Mouse (Mus musculus) forebrain, embryonic 11.5 days (tissue): Measurements from ENCODE around the gene Rab37. TPM values are rescaled to one million over a fixed set of nuclear protein-coding genes. Genes with fewer than 3 reads are reported as not detected.

Source experiments
- ATAC-seq: fragments of 200-750 bp; cut with Nextera tagmentation; replicated peaks from 2 replicates; pipeline ENCODE4 v1.8.0; 2017; ENCODE audit warnings: moderate TSS enrichment; ENCODE audit not compliant: low FRiP score
- DNase-seq: peaks from one replicate; pipeline ENCODE4 v3.0.0-alpha.2; 2017; ENCODE audit warnings: low spot score
- H3K27ac ChIP-seq: fragments of 300-500 bp; sonication (generic); 2 replicates; pipeline ENCODE4 v1.5.1; 2014; ENCODE audit warnings: low read depth, low read length
- H3K27me3 ChIP-seq: fragments of 300-500 bp; sonication (generic); 2 replicates; pipeline ENCODE4 v1.6.1; 2014; ENCODE audit warnings: mild to moderate bottlenecking, low read length, mixed read lengths; ENCODE audit not compliant: control insufficient read depth, insufficient read depth
- H3K36me3 ChIP-seq: fragments of 300-500 bp; sonication (generic); 2 replicates; pipeline ENCODE4 v1.6.1; 2014; ENCODE audit warnings: mild to moderate bottlenecking, low read length, moderate library complexity, mixed read lengths; ENCODE audit not compliant: control insufficient read depth, insufficient read depth
- H3K4me1 ChIP-seq: fragments of 300-500 bp; sonication (generic); replicated peaks from 2 replicates; pipeline ENCODE4 v1.6.1; 2014; ENCODE audit warnings: low read length, mixed read lengths; ENCODE audit not compliant: control insufficient read depth, insufficient read depth
- H3K4me2 ChIP-seq: fragments of 300-500 bp; sonication (generic); 2 replicates; pipeline ENCODE4 v1.6.1; 2014; ENCODE audit warnings: low read depth, mild to moderate bottlenecking, low read length, moderate library complexity, mixed read lengths; ENCODE audit not compliant: severe bottlenecking
- H3K4me3 ChIP-seq: fragments of 300-500 bp; sonication (generic); 2 replicates; pipeline ENCODE4 v1.5.1; 2014; ENCODE audit warnings: low read depth, low read length
- H3K9ac ChIP-seq: fragments of 300-500 bp; sonication (generic); 2 replicates; pipeline ENCODE4 v1.6.1; 2014; ENCODE audit warnings: low read length
- H3K9me3 ChIP-seq: fragments of 300-500 bp; sonication (generic); 2 replicates; pipeline ENCODE4 v1.6.1; 2016; ENCODE audit warnings: low read length, mixed read lengths; ENCODE audit not compliant: control insufficient read depth
- WGBS: fragments of 180-500 bp; shearing (Covaris S2); extraction: QIAGEN DNeasy Blood & Tissue Kit; methylation state at CpG from one replicate; pipeline ENCODE4 v1.1.7; 2014; 5-methylcytosine and 5-hydroxymethylcytosine counted together
- polyA plus RNA-seq: library from polyadenylated mRNA; unstranded; fragments of >200 nt; fragmentation: Nextera tagmentation; extraction: Ambion mirVana; gene quantifications from 2 replicates; pipeline ENCODE4 v1.2.1, GENCODE M21; 2014

Gene Rab37
- polyA plus RNA-seq, 1 experiment from 2014 or later = 0.98 TPM

DNA sequence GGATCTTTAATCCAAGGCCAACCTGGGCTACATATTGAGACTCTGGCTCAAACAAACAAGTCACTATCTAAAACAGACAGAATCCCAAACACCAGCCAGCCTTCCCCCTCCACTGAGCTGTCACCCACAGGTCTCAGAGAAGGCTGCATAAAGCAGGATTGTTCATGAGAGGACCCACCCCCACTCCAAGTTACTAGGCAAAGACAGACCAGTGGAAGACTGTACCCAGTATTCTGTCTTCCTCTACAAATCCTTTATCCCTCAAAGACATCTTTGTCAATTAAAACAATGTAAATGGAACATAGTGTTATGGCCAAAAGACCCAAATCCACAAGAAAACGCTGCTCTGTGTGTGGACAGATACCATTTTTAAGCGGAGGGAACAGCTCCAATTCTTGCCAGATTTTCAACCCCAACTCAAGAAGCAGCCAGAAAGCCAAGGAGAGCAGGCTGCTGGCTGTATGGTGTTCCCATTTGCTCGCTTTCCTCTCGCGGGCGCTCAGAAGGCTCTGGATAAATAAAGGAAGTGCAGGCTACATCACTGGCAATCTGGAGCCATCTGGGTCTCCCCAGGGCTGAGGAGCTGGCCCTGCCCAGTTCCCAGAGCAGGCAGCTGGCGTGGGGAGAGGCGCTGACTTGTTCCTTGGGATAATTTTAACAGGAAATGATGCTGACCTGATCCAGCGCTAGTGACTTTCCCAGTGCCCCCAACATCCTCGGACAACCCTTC lies 7.1 kb downstream of the Rab37 start:
- DNase-seq = no peak
- Histone ChIP-seq H3K36me3 (no peaks in the 10 kb centered on the region), H3K27ac (no peak overlapping the region), H3K9me3 (no peaks in the 10 kb centered on the region), H3K4me2 (no peak overlapping the region), H3K9ac (no peak overlapping the region), H3K27me3 (no peaks in the 10 kb centered on the region), H3K4me3 (no peak overlapping the region), H3K4me1 (no peaks in the 10 kb centered on the region)
- ATAC-seq = no peak
- WGBS = 62% methylated on average over 10 of the region's 10 CpGs

DNA sequence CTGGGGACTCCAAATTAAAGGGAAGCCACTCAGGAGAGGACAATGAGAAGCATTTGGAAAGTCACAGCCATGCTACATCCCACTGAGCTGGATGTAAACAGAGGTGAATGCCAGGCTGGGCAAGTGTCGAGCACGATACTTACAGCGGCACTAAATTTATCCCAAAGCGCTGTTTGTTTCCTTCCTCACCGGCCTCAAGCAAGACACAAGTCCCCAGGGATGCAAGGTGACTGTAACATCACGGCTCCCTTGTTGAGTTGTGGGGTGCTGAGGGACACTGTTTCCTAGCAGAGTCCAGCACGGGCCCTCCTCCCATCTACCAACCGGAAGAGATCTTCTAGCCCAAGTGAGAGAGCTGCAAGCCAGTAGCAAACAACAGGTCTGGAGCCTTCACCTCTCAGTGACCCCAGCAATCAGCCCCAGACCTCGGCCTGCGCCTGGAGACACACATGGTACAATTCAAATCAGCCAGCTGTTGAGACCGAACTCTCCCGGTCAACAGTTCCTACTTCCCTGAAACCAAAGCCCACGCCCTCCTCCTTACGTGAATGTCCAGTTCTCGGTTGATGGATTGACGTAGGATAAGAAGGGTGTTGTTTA lies 8.1 kb downstream of the Rab37 start:
- no peaks in the 10 kb centered on the region for H3K36me3 ChIP-seq
- no peak for ATAC-seq
- H3K27ac ChIP-seq = no peak overlapping the region
- no peak overlapping the region for H3K4me3 ChIP-seq
- no peak overlapping the region for H3K9ac ChIP-seq
- DNase-seq = no peak
- H3K27me3 ChIP-seq = no peaks in the 10 kb centered on the region
- WGBS = 72% methylated on average over 16 of the region's 16 CpGs
- no peaks in the 10 kb centered on the region for H3K9me3 ChIP-seq
- H3K4me2 ChIP-seq = no peak overlapping the region
- H3K4me1 ChIP-seq = no peaks in the 10 kb centered on the region

DNA sequence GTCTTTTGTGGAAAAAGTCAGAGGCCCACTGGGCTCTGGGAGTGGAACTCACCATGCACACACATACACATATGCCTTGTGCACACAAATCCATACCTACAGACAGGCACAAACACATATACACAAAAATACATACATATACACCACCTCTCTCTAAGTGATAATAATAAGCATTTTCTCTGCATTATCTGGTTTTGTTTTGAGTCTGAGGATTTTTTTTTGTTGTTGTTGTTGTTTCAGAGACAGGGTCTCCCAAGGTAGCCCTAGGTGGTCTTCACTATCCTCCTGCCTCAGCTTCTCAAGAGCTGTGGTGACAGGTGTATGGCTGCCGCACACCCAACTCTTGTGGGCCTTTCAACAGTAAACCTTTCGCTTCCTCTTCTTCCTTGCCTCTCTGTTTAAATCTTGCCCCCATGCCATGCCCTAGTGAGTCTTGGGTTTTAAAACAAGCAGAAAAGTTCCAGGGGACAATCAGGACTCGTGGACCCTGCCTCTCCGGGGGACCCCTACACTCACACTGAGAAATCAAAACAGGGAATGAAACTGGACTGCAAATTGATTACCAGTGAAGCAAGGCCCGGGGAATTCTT lies 8.9 kb downstream of the Rab37 start:
- no peak for DNase-seq
- H3K27ac ChIP-seq = no peak overlapping the region

DNA sequence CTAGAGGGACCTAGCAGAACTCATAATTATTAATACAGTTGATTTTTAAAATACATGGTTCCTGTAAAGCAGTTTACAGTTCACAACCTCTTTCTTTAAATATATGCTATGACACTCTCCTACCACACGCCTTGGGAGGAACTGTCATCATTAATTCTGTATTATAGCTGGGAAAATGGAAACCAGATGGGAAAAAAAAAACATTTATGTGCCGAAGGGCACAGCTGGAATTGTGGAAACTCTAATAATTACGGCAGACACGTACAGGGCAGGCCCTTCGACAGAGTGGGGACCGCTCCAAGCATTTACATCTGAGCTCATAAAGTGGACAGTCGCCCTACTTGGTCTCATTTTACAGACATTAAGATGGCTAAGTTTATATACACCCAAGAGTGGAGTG lies 9.5 kb downstream of the Rab37 start:
- H3K4me3 ChIP-seq = no peak overlapping the region
- no peak for DNase-seq
- H3K27ac ChIP-seq = no peak overlapping the region
- no peak for ATAC-seq
- 82% methylated on average over 7 of the region's 7 CpGs for WGBS
- H3K4me1 ChIP-seq = no peaks in the 10 kb centered on the region
- no peaks in the 10 kb centered on the region for H3K36me3 ChIP-seq
- H3K27me3 ChIP-seq = no peaks in the 10 kb centered on the region
- no peak overlapping the region for H3K4me2 ChIP-seq
- H3K9ac ChIP-seq = no peak overlapping the region
- no peaks in the 10 kb centered on the region for H3K9me3 ChIP-seq

More for the DNA sequence above, 8.9 kb downstream of the Rab37 start:
- no peak for ATAC-seq
- no peaks in the 10 kb centered on the region for H3K4me1 ChIP-seq
- no peaks in the 10 kb centered on the region for H3K9me3 ChIP-seq
- WGBS = 77% methylated on average over 5 of the region's 5 CpGs
- H3K4me2 ChIP-seq = no peak overlapping the region
- no peak overlapping the region for H3K9ac ChIP-seq
- no peaks in the 10 kb centered on the region for H3K36me3 ChIP-seq
- H3K4me3 ChIP-seq = no peak overlapping the region
- no peaks in the 10 kb centered on the region for H3K27me3 ChIP-seq

DNA sequence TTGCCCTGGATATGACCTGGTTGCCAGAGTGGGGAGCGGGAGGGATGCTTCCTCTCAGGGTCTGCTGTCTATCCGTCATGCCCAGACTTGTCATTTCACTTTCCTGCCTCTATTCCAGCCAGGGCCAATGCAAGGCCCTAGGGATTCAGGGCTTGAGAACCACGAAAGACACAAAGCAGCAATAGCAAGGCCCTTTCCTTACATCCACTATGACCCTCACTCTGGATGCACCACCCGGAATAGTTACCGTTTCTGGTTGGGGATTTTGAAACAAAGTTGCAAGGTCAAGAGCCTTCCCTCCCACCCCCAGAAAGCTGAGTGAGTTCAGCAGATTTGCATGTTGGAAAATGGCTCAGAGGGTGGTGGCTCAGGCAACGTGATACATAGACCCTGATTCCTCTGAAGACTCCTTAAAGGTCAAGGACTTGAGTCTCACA lies 10.4 kb downstream of the Rab37 start:
- no peak for ATAC-seq
- no peaks in the 10 kb centered on the region for H3K36me3 ChIP-seq
- WGBS = 63% methylated on average over 6 of the region's 6 CpGs
- no peak overlapping the region for H3K9ac ChIP-seq
- DNase-seq = no peak
- no peak overlapping the region for H3K4me3 ChIP-seq
- no peak overlapping the region for H3K4me2 ChIP-seq
- no peaks in the 10 kb centered on the region for H3K27me3 ChIP-seq
- no peaks in the 10 kb centered on the region for H3K4me1 ChIP-seq
- no peak overlapping the region for H3K27ac ChIP-seq
- H3K9me3 ChIP-seq = no peaks in the 10 kb centered on the region

DNA sequence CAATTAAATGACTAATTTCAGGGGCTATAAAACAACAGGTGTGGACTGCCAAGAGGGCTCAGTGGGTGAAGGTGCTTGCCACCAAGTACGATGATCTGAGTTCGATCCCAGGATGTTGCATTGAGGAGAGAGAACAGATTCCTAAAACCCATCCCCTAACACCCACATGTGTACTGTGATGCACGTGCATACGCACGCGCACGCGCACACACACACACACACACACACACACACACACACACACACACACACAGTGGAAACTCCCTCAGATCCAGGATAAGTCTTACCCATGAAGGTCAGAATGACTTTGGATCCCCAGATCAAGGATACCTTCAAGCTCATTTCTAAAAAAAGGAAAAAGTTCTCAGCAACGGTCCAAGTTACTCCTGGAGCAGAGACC lies 10.9 kb downstream of the Rab37 start:
- Histone ChIP-seq H3K36me3 (no peaks in the 10 kb centered on the region), H3K9ac (no peak overlapping the region), H3K9me3 (no peaks in the 10 kb centered on the region), H3K4me2 (no peak overlapping the region), H3K4me1 (no peaks in the 10 kb centered on the region), H3K4me3 (no peak overlapping the region), H3K27ac (no peak overlapping the region), H3K27me3 (no peaks in the 10 kb centered on the region)
- no peak for ATAC-seq
- no peak for DNase-seq
- WGBS = 94% methylated on average over 9 of the region's 9 CpGs

DNA sequence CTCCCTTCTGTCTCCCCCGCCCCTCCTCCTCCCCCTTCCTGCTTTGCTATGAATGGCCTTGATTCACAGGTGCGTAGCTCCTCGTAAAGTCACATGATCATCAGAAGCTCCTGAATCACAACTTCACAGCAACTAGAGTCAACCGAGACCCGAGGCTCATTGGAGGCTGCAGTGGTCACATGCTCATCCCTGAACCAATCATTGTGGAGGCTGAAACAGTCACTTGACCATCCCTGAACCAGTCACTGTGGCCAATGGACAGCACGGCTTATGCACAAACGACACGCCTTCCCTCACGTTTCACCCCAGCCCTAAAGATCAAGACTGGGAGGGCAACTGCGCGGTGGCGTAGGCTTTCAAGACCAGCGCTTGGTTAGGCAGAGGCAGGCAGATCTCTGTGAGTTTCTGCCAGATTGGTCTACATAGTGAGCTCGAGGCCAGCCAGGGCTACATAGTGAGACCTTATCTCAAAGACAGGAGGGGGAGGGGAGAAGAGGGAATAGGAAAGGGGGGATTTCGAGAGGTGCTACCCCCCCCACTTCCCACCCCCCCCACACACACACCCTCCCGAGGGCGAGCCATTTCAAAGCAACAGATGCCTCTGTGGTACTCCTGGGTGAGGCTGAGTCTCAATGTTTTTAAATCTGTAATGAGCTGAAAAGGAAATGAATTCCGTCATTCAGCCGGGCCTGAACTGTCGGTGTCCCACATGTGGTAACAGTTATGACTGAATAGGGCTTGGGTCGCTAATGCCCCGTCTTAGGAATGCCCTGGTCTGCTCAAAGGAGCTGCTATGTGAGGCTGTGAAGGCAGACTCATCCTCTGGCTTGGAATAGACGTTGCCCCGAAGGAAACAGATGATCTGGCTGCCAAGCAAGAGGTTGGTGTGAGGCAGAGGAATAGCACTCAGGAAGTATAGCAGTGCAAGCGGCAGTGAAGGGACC lies 12.5 kb downstream of the Rab37 start:
- Histone ChIP-seq H3K27me3 (no peaks in the 10 kb centered on the region), H3K36me3 (no peaks in the 10 kb centered on the region), H3K4me2 (no peak overlapping the region), H3K27ac (no peak overlapping the region), H3K4me3 (no peak overlapping the region), H3K4me1 (no peaks in the 10 kb centered on the region), H3K9ac (no peak overlapping the region), H3K9me3 (no peaks in the 10 kb centered on the region)
- ATAC-seq = no peak
- WGBS = 85% methylated on average over 25 of the region's 25 CpGs
- no peak for DNase-seq

DNA sequence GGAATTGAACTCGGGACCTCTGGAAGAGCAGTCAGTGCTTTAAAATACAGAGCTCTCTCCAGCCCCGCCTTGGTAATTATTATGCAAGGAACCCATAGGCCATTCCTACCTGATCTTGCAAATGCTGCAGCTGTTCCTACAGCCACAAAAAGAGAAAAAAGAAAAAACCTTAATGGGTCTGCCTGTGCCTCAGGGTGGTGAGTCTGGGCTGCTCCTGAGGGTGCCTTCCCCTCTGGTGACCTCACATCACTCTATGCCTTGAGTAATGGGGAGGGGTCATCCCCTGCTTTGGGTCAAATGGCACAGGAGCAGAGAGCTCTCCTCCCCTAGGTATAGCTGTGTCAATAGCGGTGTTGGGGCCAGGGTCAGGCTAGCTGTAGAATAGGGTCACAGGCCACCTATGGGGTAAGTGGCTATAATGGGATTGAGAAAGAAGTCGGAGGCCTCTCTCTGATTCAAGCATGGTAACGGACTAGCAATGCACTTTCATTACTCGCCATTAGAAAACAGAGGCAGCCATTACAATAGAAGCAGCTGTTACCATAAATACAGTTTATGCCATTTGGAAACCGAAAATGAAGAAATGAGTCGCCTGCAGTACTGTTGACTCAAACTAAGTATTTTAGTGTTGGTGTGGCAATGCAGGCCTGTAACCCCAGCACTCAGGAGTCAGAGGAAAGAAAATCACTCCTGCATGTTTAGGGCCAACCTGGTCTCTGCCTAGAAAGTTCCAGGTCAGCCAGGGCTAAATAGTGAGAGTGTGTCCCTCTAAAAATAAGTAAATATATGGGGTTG lies 13.7 kb downstream of the Rab37 start:
- Histone ChIP-seq H3K4me3 (no peak overlapping the region), H3K36me3 (no peaks in the 10 kb centered on the region), H3K27me3 (no peaks in the 10 kb centered on the region), H3K4me1 (no peaks in the 10 kb centered on the region), H3K9ac (no peak overlapping the region), H3K27ac (no peak overlapping the region), H3K4me2 (no peak overlapping the region), H3K9me3 (no peaks in the 10 kb centered on the region)
- ATAC-seq (no peak), DNase-seq (no peak)
- 65% methylated on average over 8 of the region's 8 CpGs for WGBS
